Mouse (Mus musculus) layer of hippocampus, adult 9-10 months (tissue): Measurements from ENCODE around the gene 1700017B05Rik.
"Not testable (repeated sequence)": the region's sequence is repeated elsewhere in the genome, so short reads cannot be mapped to it uniquely, and the experiment has no call there.

Source experiments
- DNase-seq: peaks from one replicate; pipeline ENCODE4 v3.0.0; 2022; ENCODE audit warnings: low spot score

1700017B05Rik gene

DNA sequence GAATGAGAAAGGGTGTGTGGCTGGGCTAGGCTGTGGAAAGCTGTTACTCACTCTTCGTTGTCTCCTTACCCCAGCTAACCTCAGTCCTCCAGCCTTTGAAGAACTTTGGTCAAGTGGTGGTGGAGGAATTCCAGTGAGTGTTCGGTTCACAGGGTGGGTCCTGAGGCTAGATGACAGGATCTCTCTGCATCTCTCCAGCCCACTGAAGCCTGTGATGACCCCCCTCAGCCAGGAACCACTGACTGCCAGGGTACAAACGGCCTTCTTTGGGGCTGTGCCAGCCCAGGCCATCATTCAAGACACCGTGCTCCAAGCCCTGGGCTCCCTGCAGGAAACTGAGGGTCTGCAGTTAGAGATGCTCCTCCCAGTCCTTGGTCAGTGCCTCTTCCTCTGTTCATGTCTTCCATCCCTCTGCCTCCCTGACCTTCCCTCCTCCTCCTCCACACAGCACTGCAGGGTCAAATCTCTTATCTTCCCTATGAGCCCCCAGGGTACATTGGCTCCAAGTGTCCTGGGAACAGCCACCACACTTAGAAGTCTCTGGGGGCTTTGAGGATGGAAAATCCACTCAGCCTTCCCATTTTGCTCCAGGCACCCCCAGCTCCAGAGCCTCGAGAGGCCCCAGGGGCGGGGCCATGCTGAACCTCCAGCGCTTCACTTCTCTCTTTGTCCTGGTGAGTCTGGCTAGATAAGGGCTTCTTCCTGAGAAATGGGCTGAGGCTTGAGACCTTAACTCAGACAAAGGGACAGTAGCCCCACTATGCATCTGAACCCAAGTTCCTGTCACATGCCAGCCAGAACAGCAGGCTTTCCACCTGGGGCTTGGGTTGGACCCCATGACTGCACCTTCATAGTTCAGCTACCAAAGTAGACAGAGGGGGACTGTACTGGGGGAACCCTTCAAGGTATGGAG lies 14.1 kb downstream of the 1700017B05Rik start:
- no peak for DNase-seq

DNA sequence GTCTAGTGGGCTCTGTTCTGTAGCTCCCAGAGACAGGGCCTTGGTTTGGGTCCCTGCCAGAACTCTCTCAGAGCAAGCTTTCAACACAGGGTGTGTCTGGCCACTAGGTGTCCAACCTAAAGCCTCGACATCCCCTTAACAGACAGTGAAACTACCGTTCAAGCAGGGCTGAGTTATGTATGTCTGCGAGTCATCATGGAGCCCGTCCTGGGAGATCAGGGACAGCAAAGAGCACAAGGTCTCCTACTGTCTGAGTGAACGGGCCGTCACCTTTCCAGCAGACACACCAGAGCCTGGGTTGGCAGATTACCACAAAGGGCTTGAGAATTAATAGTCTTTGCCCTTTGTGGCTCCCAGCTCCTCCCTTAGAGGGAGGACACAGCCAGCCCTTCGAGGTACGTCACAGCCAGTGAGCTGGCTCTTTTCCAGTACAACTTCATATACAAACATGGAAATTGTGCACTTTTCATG lies 15.2 kb downstream of the 1700017B05Rik start:
- no peak for DNase-seq

DNA sequence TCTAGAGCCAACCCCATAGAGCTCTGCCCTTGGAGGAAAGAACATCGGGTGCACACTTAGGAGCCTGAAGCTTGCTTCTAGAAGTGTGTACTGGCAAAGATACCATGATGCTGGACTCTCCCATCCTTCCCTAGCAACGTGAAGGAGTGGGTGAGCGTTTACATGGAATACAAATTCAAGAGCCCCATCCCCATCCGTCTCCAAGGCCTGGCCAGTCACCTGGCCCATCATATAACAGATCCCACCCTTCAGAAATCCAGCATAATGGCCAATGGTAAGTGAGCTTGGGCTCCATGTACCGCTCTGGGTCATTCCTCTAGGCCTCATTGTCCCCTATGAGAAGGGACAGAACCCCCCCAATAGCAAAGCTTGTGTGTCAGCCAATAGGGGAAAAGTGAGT lies 15.9 kb downstream of the 1700017B05Rik start:
- no peak for DNase-seq

DNA sequence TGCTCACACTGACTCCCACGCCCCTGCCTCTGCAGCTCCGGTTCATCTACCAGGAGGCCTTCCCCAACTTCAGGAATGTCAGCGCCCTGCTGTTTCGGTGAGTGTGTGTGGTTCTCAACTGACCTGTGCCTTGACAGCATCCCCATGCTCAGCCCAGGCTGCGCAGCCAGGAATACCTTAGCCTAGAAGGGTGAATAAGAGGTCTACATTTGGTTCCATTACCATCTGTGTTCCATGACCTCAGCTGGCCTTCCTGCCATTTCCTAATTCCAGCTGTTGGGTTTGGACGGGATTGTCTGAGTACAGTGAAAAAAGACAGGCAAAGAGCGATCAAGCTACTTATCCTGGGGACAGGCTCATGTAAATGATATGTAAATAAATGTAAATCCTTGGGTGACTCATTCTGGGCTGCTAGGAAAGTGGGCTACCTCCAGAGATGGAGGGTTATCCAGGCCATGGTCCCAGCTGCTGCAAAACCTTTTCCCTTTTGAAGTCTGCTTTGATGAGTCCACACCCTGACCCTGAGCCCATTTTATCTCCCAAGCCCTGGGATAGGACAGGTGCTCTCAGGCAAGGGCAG lies 18.2 kb downstream of the 1700017B05Rik start:
- DNase-seq, result no peak

DNA sequence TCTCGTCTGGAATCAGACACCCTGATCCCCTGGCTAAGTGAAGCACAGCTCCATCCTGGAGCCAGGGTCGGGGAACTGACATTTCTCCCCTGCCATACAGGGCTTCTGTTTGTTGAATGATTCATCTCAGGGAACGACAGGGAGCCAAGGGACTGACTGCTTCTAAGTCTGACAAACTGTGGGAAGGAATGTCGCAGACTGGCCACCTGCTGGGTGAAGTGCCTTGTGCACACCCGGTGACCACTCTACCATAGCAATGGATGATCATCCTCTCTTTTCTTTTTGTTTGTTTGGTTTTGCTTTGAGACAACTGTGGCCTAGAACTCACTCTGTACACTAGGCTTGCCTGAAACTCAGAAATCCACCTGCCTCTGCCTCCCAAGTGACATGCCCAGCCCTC lies 19.5 kb downstream of the 1700017B05Rik start:
- no peak for DNase-seq

DNA sequence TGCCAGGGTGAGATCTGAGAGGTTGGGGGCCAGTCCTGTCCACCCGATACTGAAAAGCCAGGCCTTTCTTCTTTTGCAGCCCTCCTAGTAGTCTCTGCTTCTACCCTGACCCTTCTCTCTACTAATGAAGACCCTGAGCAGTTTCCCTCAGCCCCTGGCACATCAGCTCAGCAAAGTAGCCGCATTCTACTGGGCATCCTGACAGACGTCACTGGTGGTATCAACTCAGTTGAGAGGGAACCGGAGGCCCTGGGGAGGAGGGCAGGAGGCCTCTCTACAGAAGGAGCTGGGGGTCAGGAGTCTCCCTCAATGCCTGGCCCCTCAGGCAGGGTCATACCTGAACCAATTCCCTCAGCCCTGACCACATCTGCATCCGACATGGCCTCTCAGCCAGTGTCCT lies 21.3 kb downstream of the 1700017B05Rik start:
- DNase-seq, result no peak

DNA sequence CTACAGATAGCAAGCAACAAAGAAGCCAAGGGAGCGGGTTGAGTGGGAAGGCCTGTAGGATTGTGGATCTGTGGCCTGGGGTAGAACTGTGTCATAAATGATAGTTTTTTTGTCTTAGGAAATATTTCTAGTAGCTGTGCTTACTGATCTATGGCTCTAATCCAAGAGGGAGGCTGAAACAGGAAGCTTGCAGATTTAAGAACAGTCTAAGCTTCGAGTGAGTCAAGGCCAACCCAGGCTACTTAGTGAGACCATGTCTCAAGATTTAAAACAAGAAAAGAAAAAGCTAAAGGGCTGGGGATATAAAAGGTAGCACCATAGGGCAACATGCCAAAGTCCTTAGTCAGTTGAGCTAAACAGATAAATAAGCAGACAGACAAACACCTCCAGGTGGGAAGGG lies 24.2 kb downstream of the 1700017B05Rik start:
- DNase-seq, result no peak

DNA sequence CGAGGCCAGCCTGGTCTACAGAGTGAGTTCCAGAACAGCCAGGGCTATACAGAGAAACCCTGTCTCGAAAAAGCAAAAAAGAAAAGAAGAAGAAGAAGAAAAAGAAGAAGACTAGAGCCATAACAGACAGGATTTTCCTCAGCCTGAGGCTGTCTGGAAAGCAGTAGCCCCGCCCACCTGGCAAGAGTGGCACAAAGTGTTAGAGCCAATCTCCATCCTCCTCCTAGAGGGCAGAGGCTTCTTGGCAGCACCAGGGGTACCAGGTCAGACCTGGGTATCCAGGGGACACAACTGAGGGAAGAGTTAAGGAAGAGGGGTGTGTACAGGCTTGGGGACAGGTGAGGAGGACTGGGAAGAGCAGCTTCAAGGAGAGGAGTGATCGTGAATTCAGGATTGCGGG lies 24.7 kb downstream of the 1700017B05Rik start:
- DNase-seq, result no peak

DNA sequence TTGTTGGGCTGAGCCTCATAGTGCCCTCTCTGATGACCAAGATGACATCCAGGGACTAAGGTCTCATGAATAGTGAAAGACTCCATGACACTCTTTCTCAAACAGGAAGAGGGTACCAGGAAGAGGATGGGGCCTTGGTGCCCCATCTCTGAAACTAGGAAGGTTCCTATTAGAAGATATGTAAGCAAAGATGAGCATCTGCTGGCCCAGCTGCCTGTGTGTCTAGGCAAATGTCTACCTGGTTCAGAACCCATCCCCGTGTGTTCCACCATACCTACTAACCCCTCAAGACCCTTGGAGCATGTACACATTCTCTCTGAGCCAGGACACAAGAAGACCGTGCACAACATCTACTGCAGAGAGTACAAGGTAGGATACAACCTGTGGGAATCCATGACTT lies 26.2 kb downstream of the 1700017B05Rik start, which contains the start of gene Trcg1:
Gene Trcg1, plus strand, starts transcription at position 301 of the 400 bp plus-strand sequence.
- no peak for DNase-seq

DNA sequence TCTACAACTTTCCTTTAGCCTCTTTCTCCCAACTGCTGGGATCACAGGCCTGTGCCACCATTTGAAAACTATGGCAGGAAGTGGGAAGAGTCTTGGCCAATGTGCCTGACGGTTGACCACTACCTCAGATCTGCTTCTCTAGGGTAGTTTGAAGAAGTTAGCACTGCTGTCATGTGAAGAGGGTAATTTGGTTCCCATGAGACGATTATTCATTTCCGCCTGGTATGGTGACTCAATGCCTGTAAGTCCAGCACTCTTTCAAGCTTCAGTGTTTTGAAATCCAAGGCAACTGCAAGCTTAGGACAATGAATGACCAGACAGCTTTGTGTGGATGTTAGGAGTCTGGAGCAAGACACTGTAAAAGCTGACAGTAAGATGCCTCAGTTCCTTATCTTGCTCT lies 28.6 kb downstream of the 1700017B05Rik start:
- no peak for DNase-seq

DNA sequence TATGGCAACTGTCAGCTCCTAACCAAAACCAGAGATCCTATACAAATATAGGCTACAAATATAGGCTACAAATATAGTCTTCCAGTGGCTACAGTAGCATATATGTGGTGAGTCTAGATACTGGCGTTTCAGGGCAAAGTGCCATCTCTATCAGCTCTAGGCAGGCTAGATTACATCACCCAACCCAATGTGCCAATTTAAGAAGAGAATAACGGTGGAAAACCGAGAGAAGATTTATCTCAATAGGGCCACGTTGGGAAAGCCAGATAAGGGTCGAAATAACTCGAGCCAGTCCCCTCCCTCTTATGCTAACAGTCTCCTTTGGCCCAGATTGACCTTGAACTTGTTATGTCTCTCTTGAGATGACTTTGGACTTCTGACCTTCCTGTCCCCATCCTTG lies 29.3 kb downstream of the 1700017B05Rik start:
- DNase-seq, result no peak

DNA sequence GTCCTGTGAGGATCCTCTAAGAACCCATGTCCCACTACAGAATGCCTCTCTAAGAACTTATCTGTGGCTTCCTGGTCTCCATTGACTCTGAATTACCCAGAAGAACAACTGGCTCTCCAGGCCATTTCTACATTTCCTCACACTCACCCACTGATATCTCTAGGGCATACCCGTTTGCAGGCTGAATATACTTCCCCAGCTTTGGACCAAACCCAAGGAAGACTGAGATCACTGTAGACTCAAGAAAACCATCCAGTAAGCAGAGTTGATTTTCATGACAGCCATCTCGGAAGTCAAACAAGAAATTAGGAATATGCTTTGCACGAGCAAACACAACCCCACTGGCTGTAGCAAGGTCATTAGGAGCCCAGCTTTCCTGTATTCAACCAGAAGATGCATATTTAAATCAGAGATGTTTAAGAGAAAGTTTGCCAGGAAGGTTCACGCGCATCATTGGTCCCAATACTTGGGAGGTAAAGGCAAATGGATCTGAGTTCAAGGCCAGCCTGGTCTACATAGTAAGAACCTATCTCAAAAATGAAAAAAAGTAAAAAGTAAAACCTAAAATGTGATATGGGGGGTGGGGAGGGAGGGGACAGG lies 30.0 kb downstream of the 1700017B05Rik start:
- no peak for DNase-seq

DNA sequence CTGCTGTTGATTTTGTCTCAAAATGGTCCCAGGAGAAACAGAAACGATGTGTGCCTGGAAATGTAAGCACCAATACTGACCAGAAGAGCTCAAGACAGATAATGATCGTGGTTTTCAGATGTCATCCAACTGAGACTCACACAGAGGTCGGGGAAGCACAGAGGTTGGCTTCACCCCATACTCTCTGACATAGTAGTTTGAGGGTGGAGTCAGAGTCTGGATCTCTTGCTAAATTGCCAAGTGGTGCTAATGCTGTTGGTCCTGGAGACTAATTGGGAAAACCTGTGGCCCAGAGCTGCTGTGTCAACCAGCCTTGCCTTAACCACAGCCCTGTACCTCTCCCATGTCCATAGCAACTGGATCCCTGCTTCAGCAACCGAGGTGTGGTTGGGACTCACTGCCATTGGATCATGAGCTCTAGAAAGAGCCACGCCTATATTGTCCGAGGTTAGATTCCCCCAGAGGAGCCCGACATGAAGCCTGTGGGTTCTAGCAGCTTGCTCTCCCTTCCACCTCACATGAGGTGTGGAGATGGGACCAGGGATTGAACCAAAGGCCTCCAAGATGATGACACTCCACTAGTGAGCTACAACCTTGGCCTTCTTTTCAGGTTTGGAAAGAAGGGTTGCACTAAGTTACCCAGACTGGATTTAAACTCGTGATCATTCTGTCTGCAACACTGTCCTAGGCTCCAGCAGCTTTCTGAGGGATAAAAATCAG lies 30.7 kb downstream of the 1700017B05Rik start:
- DNase-seq, result no peak

DNA sequence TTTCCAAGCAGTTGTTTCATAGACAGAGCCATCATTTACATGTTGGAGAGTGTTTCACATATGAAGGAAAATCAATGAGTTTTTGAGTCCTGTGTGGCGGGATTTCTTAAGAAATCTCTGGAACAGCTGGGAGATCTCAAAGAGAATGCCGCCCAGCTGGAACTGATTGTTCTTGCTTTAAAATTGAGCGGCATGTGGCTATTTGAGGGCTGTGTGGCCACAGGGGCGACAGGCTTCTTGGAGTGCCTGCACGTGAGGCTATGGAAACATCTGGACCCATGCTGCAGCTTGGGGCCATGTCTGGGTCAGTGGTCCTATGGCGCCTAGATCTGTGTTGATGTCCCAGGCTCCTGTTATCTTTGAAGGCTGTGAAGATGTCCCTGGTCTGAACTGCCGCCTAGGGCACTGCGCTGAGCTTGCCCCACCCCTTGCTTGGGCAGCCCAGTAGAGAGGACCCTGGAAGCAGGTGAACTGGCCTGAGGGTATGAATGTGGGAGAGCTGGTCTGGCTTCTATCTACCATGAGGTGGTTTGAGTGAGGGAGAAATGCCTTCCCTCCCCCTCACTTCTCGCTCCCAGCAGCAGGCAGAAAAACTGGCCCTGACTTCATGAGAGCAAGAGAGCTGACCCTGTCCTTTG lies 32.1 kb downstream of the 1700017B05Rik start:
- DNase-seq, result no peak

DNA sequence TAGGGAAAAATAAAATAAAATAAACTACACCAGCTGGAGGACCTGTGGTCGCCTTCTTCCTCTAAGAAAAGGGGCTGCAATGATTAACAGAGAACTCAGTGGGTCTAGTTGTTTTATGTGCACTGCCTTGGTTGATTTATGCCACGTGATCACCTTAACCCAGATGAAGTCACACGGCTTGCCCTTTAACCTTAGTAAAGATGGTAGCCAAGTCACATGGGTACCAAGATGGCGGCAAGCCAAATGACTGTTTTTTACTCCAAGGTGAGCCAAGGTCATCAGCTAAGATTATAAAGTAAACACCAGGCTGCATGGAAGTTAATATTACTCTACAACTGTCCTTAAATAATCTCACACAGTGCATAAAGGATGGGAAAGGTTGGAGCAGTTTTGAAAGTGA lies 32.7 kb downstream of the 1700017B05Rik start:
- no peak for DNase-seq

DNA sequence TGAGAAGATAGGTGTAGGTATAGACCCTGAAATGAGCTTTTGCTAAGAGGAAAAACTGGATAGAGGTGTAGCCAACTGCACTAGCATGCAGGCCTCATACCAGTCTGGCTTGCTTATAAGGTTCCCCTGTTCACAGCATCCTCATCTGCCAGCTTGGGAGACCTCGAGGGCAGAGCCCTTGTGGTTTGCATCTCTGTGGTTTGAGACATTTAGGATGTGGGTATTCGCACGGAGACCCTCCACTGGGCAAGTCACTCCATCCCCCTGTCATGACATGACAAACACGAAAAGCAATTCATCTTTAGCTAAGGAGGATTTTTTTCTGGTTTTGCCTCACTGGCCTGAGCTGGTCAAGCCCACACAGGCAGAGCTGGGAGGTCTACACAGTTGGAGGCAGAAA lies 34.2 kb downstream of the 1700017B05Rik start:
- DNase-seq, result no peak

DNA sequence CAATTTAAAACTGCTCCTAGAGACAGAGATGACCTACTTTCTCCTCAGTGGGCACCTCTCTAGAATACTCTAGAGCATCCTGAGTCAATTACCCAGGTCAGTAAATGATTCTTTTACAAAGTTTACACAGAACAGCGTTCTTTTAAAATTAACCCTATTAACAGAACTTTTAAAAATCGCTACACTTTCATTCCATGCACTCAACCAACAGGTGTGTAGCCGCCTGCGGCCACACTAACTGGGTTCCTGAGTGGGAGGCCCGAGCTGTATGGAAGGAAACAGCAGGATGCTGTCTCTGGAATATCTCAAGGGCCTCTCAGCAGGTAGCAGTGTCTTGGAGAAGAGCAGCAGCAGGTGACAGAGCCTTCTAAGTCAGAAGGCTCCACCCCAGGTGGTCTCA lies 35.2 kb downstream of the 1700017B05Rik start:
- DNase-seq, result no peak

DNA sequence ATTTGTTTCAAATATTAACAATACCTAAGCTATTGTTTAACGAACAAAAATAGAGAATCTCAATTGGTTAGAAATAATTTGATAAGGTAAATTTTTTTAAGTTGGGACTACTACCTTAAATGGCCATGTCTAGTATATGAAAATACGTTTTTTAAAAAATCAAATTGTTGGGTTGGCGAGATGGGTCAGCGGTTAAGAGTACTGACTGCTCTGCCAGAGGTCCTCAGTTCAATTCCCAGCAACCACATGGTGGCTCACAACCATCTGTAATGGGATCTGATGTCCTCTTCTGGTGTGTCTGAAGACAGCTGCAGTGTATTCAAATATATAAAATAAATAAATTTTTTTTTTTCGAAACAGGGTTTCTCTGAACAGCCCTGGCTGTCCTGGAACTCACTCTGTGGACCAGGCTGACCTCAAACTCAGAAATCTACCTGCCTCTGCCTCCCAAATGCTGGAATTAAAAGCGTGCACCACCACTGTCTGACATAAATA lies 35.7 kb downstream of the 1700017B05Rik start:
- not testable (repeated sequence) for DNase-seq

DNA sequence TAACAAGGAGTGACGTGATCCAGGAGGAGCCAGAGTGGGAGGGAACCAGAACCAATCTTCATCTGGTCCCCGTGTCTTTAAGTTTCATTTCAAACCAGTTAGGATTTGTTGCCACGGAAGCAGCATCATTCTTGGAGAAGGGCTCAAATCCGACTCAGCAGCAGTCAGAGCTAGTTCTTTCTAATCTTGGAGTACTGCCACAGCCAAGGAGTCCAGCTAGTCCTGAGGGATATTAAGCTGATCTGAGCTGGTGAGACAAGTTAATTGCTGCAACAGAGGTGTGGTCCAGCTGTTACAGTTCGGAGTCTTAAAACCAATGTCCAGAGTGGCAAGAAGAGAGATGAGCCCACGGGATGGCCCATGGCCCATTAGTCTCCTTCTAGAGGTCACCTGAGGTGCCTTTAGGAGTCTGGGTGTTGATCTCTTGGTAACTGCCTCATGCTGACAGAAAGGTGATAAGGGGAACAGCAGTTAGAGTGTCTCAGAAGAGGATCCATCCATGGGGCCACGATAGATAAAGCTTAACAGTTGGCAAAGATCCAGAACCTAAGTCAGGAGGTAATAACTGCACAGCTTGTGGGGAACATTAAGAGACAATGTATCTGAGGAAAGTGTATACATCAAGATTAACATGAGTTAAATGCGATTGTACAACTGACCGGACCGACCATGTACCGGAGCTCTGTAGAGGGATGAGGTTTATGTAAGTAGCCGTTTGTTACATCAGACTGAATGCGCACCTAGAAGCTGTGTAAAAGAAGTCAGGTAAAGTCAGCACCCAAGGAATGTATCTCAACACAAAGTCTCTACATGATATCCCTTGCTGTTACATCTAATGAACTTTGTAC lies 36.4 kb downstream of the 1700017B05Rik start:
- DNase-seq, result no peak

DNA sequence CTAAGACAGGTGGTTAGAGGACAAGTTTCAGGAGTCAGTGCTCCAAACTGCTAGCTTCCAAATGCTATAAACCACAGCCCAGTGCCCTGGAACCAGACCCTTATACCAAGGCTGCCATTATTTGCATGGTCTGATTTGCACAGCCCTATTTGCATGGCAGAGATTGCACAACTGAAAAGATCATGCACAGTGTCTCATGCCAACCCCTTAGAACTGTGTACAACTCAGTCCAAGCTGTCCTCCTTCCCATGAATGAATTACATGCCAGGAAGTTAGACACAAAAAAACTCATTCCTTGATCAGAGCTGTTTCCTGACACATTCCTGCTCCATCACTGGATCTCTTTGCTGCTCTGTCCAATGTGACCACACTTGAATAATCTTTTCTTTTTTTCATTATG lies 39.1 kb downstream of the 1700017B05Rik start:
- DNase-seq, result no peak

DNA sequence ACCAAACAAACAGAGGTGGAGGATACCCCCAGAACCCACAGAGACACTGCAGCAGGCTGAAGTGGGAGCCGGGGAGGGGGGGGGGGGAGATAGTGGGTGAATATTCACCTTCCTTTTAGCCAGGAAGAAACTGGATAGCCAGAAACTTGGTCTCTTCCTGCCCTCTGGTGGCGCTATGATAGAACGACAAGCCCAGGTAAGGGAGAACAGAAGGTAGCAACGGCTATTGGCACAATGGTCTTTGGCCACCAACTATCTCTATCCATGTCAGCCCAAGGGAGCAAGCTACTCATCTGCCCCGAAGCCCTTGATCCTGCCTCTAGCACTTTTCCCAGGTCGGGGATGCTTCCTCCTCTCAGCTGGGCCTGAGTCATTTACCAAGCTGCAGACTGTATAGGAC lies 42.1 kb downstream of the 1700017B05Rik start:
- no peak for DNase-seq
